Comparison of ENCODE assay signal across 8 mouse cellular contexts in the genomic region with DNA sequence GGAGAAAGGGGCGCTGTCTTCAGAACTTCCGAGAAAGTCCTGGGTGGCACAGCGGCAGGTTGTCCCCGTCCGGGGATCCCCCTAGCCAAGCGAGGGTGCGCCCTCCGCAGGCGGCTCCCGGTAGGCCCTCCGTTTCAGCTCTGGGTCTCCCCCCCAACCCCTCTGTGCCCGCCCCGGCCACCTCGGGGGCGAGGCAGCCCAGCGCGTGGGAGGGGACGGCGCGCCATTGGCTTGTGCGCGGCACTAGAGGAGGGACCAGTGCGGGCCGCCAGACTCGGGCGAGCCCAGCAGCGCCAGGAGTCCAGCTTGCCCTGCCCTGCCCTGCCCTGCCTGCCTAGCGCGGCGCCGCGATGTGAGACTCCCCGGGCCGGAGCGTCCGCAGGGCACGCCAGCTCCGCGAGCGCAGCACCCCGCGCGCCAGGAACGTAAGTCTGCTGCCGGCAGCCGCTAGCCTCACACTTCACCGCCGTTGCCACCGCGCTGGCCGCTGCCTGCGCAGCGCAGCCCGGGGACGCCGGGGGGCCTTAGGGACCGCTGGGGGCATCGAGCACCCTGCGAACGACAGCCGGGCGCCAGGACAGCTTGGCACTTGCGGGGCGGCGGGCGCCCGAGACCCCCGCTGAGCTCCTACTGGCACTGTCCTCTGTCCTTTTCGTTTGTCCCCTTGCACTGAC. TPM values are rescaled to one million over a fixed set of nuclear protein-coding genes. Genes with fewer than 3 reads are reported as not detected.
DNase-seq lines count a peak whose midpoint lies in the region; ATAC-seq lines count a peak whose summit lies in the region.

A gene (plus strand): TSS at position 226 of the 674 bp plus-strand sequence.

- H3K4me1 ChIP-seq in intestine, embryonic 16.5 days (ENCODE audit: control insufficient read depth, insufficient read depth, low read length) = peaks cover 48% of the 10 kb centered on the region
- H3K4me1 ChIP-seq in limb, embryonic 10.5 days = peaks cover 44% of the 10 kb centered on the region
- H3K4me1 ChIP-seq in midbrain, embryonic 10.5 days = peaks cover 65% of the 10 kb centered on the region

- no peaks in the 10 kb centered on the region for H3K9me3 ChIP-seq in intestine, embryonic 16.5 days (ENCODE audit: control insufficient read depth, low read length)
- no peaks in the 10 kb centered on the region for H3K9me3 ChIP-seq in limb, embryonic 10.5 days (replicated peaks)
- no peaks in the 10 kb centered on the region for H3K9me3 ChIP-seq in midbrain, embryonic 10.5 days (replicated peaks)

- peak within 1 kb of the TSS; percentile 81 for H3K27ac ChIP-seq in intestine, embryonic 16.5 days (ENCODE audit: low read length)
- H3K27ac ChIP-seq in limb, embryonic 10.5 days = peak within 1 kb of the TSS; percentile 81
- H3K27ac ChIP-seq in midbrain, embryonic 10.5 days (replicated peaks) = peak within 1 kb of the TSS; percentile 97

- peak; percentile 98 for DNase-seq in adrenal gland, postnatal 14 days
- peak; percentile 90 for DNase-seq in embryo, embryonic 9.5 days (ENCODE audit: extremely low spot score)
- peak; percentile 85 for DNase-seq in limb, embryonic 10.5 days (ENCODE audit: low spot score)
- DNase-seq in midbrain, embryonic 10.5 days (ENCODE audit: low spot score) = peak; percentile 91
- peak; percentile 80 for DNase-seq in right cerebral cortex, postnatal 4 days
- peak; percentile 82 for DNase-seq in urinary bladder, postnatal 4 days (ENCODE audit: low spot score in 2 of 2)

- no peaks in the 10 kb centered on the region for H3K27me3 ChIP-seq in intestine, embryonic 16.5 days (replicated peaks; ENCODE audit: control insufficient read depth, insufficient read depth, low read length)
- peaks cover 84% of the 10 kb centered on the region for H3K27me3 ChIP-seq in limb, embryonic 10.5 days (ENCODE audit: low read depth, poor library complexity, severe bottlenecking)
- H3K27me3 ChIP-seq in midbrain, embryonic 10.5 days (ENCODE audit: low read depth, poor library complexity, severe bottlenecking) = peaks cover 53% of the 10 kb centered on the region

- ATAC-seq in granulocyte monocyte progenitor cell, adult 5-6 weeks (replicated peaks; ENCODE audit: poor library complexity, severe bottlenecking) = peak; percentile 71
- peak; percentile 92 for ATAC-seq in intestine, embryonic 16.5 days

- under 1% methylated on average over 51 of the region's 69 CpGs for WGBS in intestine, embryonic 16.5 days
- under 1% methylated on average over 69 of the region's 69 CpGs for WGBS in limb, embryonic 10.5 days
- under 1% methylated on average over 69 of the region's 69 CpGs for WGBS in midbrain, embryonic 10.5 days

- peak within 1 kb of the TSS; percentile 91 for H3K9ac ChIP-seq in intestine, embryonic 16.5 days (ENCODE audit: low read depth, low read length)

- H3K4me2 ChIP-seq in intestine, embryonic 16.5 days (ENCODE audit: low read depth, low read length) = peak within 1 kb of the TSS; percentile 98

- no peaks in the 10 kb centered on the region for H3K36me3 ChIP-seq in intestine, embryonic 16.5 days (ENCODE audit: control insufficient read depth, insufficient read depth, low read length)
- H3K36me3 ChIP-seq in limb, embryonic 10.5 days = no peaks in the 10 kb centered on the region
- peaks cover 11% of the 10 kb centered on the region for H3K36me3 ChIP-seq in midbrain, embryonic 10.5 days

- H3K4me3 ChIP-seq in intestine, embryonic 16.5 days (ENCODE audit: low read length) = peak within 1 kb of the TSS; percentile 88
- H3K4me3 ChIP-seq in limb, embryonic 10.5 days = peak within 1 kb of the TSS; percentile 70
- peak within 1 kb of the TSS; percentile 98 for H3K4me3 ChIP-seq in midbrain, embryonic 10.5 days

RNA-seq across cellular contexts. Expression of the gene that starts here (rescaled TPM):
- 70.9 and 86.9 TPM in 2 replicates for total RNA-seq in adrenal gland, postnatal 14 days (2021)
- 3.6 and 4.5 TPM in 2 replicates for total RNA-seq in granulocyte monocyte progenitor cell, adult 5-6 weeks (2014; fragmentation: Nextera tagmentation)
- total RNA-seq in granulocyte monocyte progenitor cell, adult 5-6 weeks (2017) = 0.39 and 0.82 TPM in 2 replicates
- polyA plus RNA-seq in intestine, embryonic 16.5 days (2015; fragmentation: Nextera tagmentation; extraction: Ambion mirVana) = 49.3 and 52.1 TPM in 2 replicates
- 17.5 and 25.2 TPM in 2 replicates for polyA plus RNA-seq in limb, embryonic 10.5 days (2016; fragmentation: Nextera tagmentation; extraction: Ambion mirVana)
- 171 and 214 TPM in 2 replicates for polyA plus RNA-seq in midbrain, embryonic 10.5 days (2016; fragmentation: Nextera tagmentation; extraction: Ambion mirVana)

Comparison
In these comparisons a context has a peak if more than half of its experiments do, and no peak if none do; other contexts are left out.
1. Peak in every context shown above with its lines: DNase-seq, ATAC-seq, H3K4me3 ChIP-seq and H3K27ac ChIP-seq.
2. RNA of the gene that starts here (total RNA-seq): 70.9 to 86.9 TPM in adrenal gland, postnatal 14 days; 0.39 to 4.5 TPM in granulocyte monocyte progenitor cell, adult 5-6 weeks; every median in the first group is over 10 times any median in the second.